Mouse (Mus musculus) liver, embryonic 13.5 days (tissue): ENCODE data around the gene Cct6b. TPM values are rescaled to one million over a fixed set of nuclear protein-coding genes. Genes with fewer than 3 reads are reported as not detected.

Experiments used
- ATAC-seq: fragments of 200-750 bp; cut with Nextera tagmentation; 2 replicates; pipeline ENCODE4 v1.8.0; 2017; ENCODE audit warnings: low read depth, mild to moderate bottlenecking, moderate number of reproducible peaks, moderate library complexity
- DNase-seq: peaks from one replicate; pipeline ENCODE4 v3.0.0; 2022
- H3K27ac ChIP-seq: fragments of 300-500 bp; sonication (generic); 2 replicates; pipeline ENCODE4 v1.5.1; 2015; ENCODE audit warnings: moderate library complexity, mild to moderate bottlenecking, inconsistent platforms
- H3K27me3 ChIP-seq: fragments of 300-500 bp; sonication (generic); 2 replicates; pipeline ENCODE4 v1.6.1; 2015; ENCODE audit warnings: mild to moderate bottlenecking, inconsistent platforms
- H3K36me3 ChIP-seq: fragments of 300-500 bp; sonication (generic); 2 replicates; pipeline ENCODE4 v1.6.1; 2015; ENCODE audit warnings: mild to moderate bottlenecking, inconsistent platforms
- H3K4me1 ChIP-seq: fragments of 300-500 bp; sonication (generic); replicated peaks from 2 replicates; pipeline ENCODE4 v1.6.1; 2015; ENCODE audit warnings: inconsistent platforms
- H3K4me2 ChIP-seq: fragments of 300-500 bp; sonication (generic); 2 replicates; pipeline ENCODE4 v1.6.1; 2015; ENCODE audit warnings: inconsistent platforms, mild to moderate bottlenecking, moderate library complexity
- H3K4me3 ChIP-seq: fragments of 300-500 bp; sonication (generic); replicated peaks from 2 replicates; pipeline ENCODE4 v1.5.1; 2015; ENCODE audit warnings: mild to moderate bottlenecking, inconsistent platforms
- H3K9ac ChIP-seq: fragments of 300-500 bp; sonication (generic); 2 replicates; pipeline ENCODE4 v1.6.1; 2015; ENCODE audit warnings: mild to moderate bottlenecking, inconsistent platforms
- H3K9me3 ChIP-seq: fragments of 300-500 bp; sonication (generic); replicated peaks from 2 replicates; pipeline ENCODE4 v1.6.1; 2016; ENCODE audit warnings: inconsistent platforms
- WGBS: fragments of 180-500 bp; shearing (Covaris S2); methylation state at CpG from one replicate; pipeline ENCODE4 v1.1.7; 2015; ENCODE audit not compliant: insufficient replicate concordance; 5-methylcytosine and 5-hydroxymethylcytosine counted together
- polyA plus RNA-seq: library from polyadenylated mRNA; unstranded; fragments of >200 nt; fragmentation: Nextera tagmentation; extraction: Ambion mirVana; gene quantifications from 2 replicates; pipeline ENCODE4 v1.2.1, GENCODE M21; 2015

Gene Cct6b
- 0.16 and 0.31 TPM in 2 replicates for polyA plus RNA-seq

DNA sequence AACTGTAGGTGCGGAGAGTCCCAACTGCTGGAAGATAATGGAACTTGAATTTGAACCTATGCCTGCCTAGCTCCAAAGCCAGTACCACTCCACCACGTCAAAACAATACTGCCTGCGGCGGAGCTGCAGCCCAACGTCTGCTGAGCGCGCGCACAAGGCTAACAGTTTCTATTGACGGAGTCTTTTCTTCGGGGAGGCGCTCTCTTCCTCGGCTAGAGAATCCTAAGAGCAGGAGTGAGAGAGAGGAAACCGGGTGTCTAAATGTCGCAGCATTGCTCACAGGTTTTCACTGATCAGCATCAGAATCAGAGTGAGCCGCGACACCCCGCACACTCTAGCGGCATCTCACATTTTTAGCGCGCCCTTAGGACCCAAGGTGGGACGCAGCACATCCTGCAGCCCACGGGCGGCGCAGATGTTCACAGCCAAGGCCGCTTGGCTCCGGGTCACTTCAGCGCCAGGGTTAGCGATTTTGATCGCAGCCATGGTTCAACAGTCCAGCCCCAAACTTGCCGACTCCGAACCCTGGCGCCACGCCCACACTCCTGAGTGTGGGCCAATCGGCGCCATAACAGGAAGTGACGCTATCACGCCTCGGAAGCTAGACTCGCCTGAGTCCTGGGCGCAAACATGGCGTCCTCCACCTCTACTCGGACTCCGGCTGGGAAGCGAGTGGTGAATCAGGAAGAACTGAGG is at the start of gene Cct6b, which contains the start of gene Zfp830:
TSS of gene Cct6b (minus strand) at position 580 of the 696 bp plus-strand sequence.
TSS of gene Zfp830 (plus strand) at position 604 of the 696 bp plus-strand sequence.
- Histone ChIP-seq H3K36me3 (peaks cover 10% of the 10 kb centered on the region), H3K4me3 (peak within 1 kb of the TSS; percentile 84), H3K4me1 (peaks cover 33% of the 10 kb centered on the region), H3K9ac (peak within 1 kb of the TSS; percentile 85), H3K27me3 (no peaks in the 10 kb centered on the region), H3K27ac (peak within 1 kb of the TSS; percentile 92), H3K4me2 (peak within 1 kb of the TSS; percentile 93), H3K9me3 (peaks cover 3% of the 10 kb centered on the region; the same call in 1 of the 2 replicates)
- ATAC-seq = peak; percentile 100
- DNase-seq = peak; percentile 89
- under 1% methylated on average over 44 of the region's 44 CpGs for WGBS

DNA sequence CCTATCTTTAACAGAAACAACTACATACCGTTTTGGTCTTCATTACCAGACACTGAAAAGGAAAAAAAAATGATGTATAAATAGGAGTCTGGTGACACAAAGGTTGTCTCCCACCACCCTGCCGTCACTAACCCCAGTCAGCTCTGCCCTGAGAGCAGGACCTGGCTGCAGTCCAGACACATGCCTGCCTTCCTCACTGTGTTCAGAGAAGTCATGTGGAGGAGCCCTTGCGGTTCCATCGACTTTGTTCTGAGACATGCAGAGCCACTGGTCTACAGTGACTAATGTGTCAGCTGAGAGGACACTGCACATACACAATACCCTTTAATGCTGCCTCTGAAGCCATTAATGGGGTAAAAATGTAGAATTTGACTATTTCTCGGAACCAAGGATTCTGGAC is 44.4 kb upstream of the Cct6b start:
- Histone ChIP-seq H3K9me3 (no peaks in the 10 kb centered on the region), H3K27me3 (no peaks in the 10 kb centered on the region), H3K27ac (no peak overlapping the region), H3K36me3 (peaks cover 88% of the 10 kb centered on the region), H3K9ac (no peak overlapping the region), H3K4me2 (no peak overlapping the region), H3K4me1 (peaks cover 6% of the 10 kb centered on the region; the same call in 1 of the 2 replicates), H3K4me3 (no peak overlapping the region)
- WGBS = 84% methylated on average over 5 of the region's 5 CpGs
- ATAC-seq = no peak
- no peak for DNase-seq

DNA sequence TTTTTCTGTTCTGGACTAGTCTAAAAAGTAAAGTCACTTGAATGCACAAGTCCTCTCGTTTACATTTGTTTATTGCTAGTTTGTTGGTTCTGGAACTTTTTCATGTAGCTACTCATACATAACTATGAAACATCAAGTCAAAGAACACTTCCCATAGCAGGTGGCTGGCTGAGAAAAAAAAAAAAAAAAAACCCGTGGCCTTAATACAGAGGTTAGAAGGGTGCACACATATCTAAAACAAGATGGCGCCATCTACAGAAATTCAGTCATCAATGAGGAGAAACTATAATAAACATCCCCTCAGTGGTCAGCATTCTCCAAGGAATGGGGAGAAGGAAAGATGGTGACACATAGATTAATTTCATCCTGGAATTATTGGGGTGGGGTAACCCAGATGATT is 43.2 kb upstream of the Cct6b start:
- Histone ChIP-seq H3K27ac (no peak overlapping the region), H3K9me3 (no peaks in the 10 kb centered on the region), H3K9ac (no peak overlapping the region), H3K4me2 (no peak overlapping the region), H3K36me3 (peaks cover 89% of the 10 kb centered on the region), H3K27me3 (no peaks in the 10 kb centered on the region), H3K4me3 (no peak overlapping the region), H3K4me1 (peaks cover 6% of the 10 kb centered on the region; the same call in 1 of the 2 replicates)
- 74% methylated on average over 3 of the region's 3 CpGs for WGBS
- DNase-seq (no peak), ATAC-seq (no peak)

DNA sequence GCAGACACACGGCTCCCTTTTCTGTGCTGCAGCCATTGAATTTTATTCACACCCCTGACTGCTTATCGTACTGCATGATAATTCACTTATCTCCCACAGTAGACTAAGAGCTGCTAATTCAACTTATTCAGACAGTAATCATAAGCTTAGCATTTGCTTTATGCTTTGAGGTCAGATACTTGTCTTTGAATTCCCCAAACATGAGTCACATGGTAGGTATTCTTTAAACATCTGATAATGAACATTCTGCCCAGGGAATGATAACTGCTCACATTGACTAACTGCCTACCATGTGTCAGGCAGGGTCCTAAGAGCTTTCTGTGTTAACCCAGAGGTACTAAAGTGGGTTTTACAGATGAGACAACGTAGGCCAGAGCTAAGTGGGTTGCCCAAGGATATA is 42.5 kb upstream of the Cct6b start:
- DNase-seq = no peak
- no peak overlapping the region for H3K4me3 ChIP-seq
- ATAC-seq = no peak
- 60% methylated on average over 3 of the region's 3 CpGs for WGBS
- H3K4me1 ChIP-seq = peaks cover 6% of the 10 kb centered on the region; the same call in 1 of the 2 replicates
- H3K27me3 ChIP-seq = no peaks in the 10 kb centered on the region
- no peaks in the 10 kb centered on the region for H3K9me3 ChIP-seq
- H3K4me2 ChIP-seq = no peak overlapping the region
- no peak overlapping the region for H3K27ac ChIP-seq
- no peak overlapping the region for H3K9ac ChIP-seq
- H3K36me3 ChIP-seq = peaks cover 89% of the 10 kb centered on the region

DNA sequence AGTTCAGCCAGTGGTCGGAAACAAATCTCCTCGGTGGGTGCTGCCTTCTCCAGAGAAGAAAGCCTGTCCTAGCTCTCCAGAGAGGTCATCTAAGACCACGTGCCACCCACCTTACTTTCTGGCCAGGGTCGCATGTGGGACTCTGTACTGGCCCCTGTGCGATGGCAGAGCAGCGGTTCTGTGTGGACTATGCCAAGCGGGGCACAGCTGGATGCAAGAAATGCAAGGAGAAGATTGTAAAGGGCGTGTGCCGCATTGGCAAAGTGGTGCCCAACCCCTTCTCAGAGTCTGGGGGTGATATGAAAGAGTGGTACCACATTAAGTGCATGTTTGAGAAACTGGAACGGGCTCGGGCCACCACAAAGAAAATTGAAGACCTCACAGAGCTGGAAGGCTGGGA is 19.3 kb upstream of the Cct6b start:
- ATAC-seq (no peak), DNase-seq (no peak)
- Histone ChIP-seq H3K36me3 (peaks cover 48% of the 10 kb centered on the region), H3K9me3 (no peaks in the 10 kb centered on the region), H3K4me2 (no peak overlapping the region), H3K27me3 (no peaks in the 10 kb centered on the region), H3K4me3 (no peak overlapping the region), H3K27ac (no peak overlapping the region), H3K4me1 (peaks cover 36% of the 10 kb centered on the region), H3K9ac (no peak overlapping the region)
- 79% methylated on average over 11 of the region's 11 CpGs for WGBS

DNA sequence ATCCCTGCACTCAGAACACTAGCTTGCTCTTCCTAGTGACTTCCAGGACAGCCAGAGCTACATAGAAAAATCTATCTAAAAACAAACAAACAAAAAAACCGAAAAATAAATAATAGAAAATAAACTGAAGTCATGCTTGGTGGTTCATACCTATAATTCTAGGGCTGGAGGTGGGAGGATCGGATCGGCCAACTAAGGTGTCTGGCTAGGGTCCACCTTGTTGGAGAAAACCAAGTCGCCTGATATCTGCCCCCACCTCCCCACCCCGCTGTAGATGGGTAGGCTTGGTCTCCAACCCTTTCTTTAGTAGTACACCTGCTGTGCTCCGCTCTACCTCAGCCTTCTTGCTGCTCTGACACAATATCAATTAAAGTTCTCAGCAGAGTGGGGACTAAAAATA is 18.1 kb upstream of the Cct6b start:
- Histone ChIP-seq H3K4me2 (peak overlapping the region; percentile 86), H3K4me3 (peak overlapping the region; percentile 96), H3K27me3 (no peaks in the 10 kb centered on the region), H3K4me1 (peaks cover 38% of the 10 kb centered on the region), H3K36me3 (peaks cover 36% of the 10 kb centered on the region), H3K9ac (peak overlapping the region; percentile 93), H3K9me3 (no peaks in the 10 kb centered on the region), H3K27ac (0 out of 2 replicates have a peak overlapping the region, but pooled peaks have one; percentile 82)
- DNase-seq (no peak), ATAC-seq (no peak)
- WGBS = 43% methylated on average over 6 of the region's 6 CpGs

DNA sequence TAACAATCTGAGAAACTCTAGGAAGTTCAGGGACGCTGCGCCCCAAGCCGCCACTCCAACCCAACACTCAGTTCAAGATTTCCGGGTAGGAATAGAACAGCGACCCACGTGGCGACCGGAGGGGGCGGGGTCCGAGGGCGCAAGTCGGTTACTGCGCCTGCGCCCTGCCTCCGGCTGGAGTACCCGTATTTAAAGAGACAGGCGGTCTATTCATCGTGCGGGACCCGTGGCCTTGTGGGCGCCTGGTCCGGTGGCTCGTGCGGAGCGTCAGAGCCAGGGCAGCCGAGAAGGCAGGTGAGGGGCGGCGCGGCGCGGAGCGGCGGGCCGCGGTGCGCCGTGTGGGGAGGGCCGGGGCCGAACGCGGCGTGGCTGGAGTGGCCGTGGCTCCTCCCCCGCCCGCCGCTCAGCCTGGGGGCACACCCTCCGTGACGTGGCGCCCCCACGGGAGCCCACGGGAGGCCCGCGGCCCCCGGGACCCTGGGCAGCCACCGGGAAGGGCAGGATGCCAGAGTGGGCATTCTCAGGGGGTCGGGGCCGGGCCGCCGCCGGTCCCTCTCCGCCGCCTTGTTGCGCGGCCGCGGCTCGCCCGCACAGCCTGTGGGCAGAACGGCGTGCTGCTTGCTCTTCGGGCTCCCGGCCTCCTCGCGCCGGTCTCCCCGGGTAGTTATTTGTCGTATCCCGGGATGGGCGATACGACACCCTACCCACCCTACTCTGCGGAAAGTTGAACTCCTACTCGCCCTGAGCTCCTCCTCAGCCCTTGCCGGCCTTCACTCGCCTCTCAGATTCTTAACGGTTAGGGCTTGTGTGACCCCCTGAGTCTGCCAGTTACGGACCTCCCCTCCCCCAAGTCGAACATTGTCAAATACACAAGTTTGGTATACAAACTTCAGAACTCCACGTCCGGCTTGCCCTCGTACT is 17.1 kb upstream of the Cct6b start, which contains the start of gene Lig3:
TSS of gene Lig3 (plus strand) at position 126 of the 921 bp plus-strand sequence.
- DNase-seq = peak; percentile 88
- Histone ChIP-seq H3K27me3 (no peaks in the 10 kb centered on the region), H3K27ac (peak within 1 kb of the TSS; percentile 82), H3K9ac (peak within 1 kb of the TSS; percentile 93), H3K4me3 (peak within 1 kb of the TSS; percentile 96), H3K4me1 (peaks cover 38% of the 10 kb centered on the region), H3K9me3 (no peaks in the 10 kb centered on the region), H3K36me3 (peaks cover 26% of the 10 kb centered on the region), H3K4me2 (peak within 1 kb of the TSS; percentile 86)
- ATAC-seq = peak; percentile 93
- WGBS = under 1% methylated on average over 73 of the region's 90 CpGs

DNA sequence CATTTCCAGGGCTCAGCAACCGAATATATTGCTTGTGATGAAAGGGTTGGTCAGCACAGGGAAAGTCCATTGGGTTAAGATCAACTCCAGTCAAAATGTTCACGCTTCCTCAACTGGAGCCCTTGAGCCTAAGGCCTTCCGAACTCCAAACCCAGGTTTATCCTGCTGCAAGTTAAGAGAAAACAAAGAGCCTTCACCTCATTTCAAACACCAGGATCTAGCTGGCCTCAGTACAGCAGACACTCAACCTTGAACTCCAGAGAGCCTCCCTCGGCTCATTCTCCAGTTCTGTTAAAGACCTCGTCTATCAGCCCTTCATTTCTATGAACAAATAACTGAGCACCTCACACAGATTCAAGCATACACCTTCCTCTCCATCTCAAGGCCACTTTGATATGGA is 16.0 kb upstream of the Cct6b start:
- Histone ChIP-seq H3K27me3 (no peaks in the 10 kb centered on the region), H3K4me1 (peaks cover 38% of the 10 kb centered on the region), H3K4me3 (peak overlapping the region; percentile 96), H3K27ac (peak overlapping the region; percentile 40; the same call in 1 of the 2 replicates), H3K36me3 (peaks cover 17% of the 10 kb centered on the region), H3K9me3 (no peaks in the 10 kb centered on the region), H3K4me2 (peak overlapping the region; percentile 86), H3K9ac (peak overlapping the region; percentile 93)
- no peak for ATAC-seq
- WGBS = 32% methylated on average over 5 of the region's 5 CpGs
- no peak for DNase-seq

DNA sequence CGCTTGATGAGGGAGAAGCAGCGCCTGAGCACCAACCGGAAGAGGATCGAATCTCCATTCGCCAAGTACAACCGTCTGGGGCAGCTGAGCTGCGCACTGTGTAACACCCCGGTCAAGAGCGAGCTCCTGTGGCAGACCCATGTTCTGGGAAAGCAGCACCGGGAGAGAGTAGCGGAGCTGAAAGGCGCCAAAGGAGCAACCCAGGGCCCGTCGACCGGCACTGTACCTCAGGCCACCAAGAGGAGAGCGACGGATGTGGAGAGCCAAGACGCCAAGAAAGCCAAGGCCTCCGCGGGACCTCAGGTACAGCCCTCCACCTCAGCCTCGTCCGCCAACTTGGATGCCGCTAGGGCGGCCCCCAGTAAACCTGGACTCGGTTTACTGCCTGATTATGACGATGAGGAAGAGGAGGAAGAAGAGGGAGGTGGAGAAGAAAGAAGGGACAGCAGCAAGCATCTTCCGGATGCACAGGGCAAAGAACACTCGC is 360 bp upstream of the Cct6b start:
- Histone ChIP-seq H3K36me3 (peaks cover 15% of the 10 kb centered on the region), H3K4me3 (peak overlapping the region; percentile 84), H3K9me3 (peaks cover 3% of the 10 kb centered on the region; the same call in 1 of the 2 replicates), H3K9ac (peak overlapping the region; percentile 85), H3K27ac (peak overlapping the region; percentile 92), H3K4me1 (peaks cover 33% of the 10 kb centered on the region), H3K27me3 (no peaks in the 10 kb centered on the region), H3K4me2 (peak overlapping the region; percentile 93)
- DNase-seq (no peak), ATAC-seq (peak; percentile 66)
- under 1% methylated on average over 28 of the region's 28 CpGs for WGBS

DNA sequence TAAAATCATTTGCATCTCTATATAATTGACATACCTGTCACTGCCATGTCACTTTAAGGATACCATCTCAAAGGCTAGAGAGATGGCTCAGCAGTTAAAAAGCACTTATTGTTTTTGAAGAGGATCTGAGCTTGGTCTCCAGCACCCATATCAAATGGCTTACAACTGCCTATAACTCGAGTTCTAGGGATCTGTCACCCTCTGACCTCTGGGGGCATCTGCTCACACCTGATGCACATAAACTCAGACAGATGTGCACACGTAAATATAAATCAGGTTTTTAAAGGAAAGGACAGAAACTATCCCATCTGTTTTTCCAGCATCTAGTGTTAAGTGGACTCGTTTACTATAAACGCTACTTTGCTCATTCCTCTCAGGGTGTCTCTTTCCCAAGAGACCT is 860 bp downstream of the Cct6b start:
- Histone ChIP-seq H3K36me3 (peaks cover 4% of the 10 kb centered on the region), H3K9ac (peak overlapping the region; percentile 85), H3K4me3 (peak overlapping the region; percentile 84), H3K27ac (peak overlapping the region; percentile 92), H3K27me3 (no peaks in the 10 kb centered on the region; the same call in 1 of the 2 replicates), H3K4me2 (peak overlapping the region; percentile 93), H3K4me1 (peaks cover 33% of the 10 kb centered on the region), H3K9me3 (peaks cover 3% of the 10 kb centered on the region; the same call in 1 of the 2 replicates)
- ATAC-seq (no peak), DNase-seq (no peak)
- 10% methylated on average over 4 of the region's 4 CpGs for WGBS
